Mouse (Mus musculus) hindbrain, embryonic 13.5 days (tissue): Measurements from ENCODE around the gene Zic4. TPM values are rescaled to one million over a fixed set of nuclear protein-coding genes. Genes with fewer than 3 reads are reported as not detected.

Source experiments
- ATAC-seq: fragments of 200-750 bp; cut with Nextera tagmentation; 2 replicates; pipeline ENCODE4 v1.8.0; 2017; ENCODE audit warnings: moderate TSS enrichment; ENCODE audit not compliant: low FRiP score
- H3K27ac ChIP-seq: fragments of 300-500 bp; sonication (generic); 2 replicates; pipeline ENCODE4 v1.5.1; 2015; ENCODE audit warnings: inconsistent platforms, mild to moderate bottlenecking, moderate library complexity
- H3K27me3 ChIP-seq: fragments of 300-500 bp; sonication (generic); 2 replicates; pipeline ENCODE4 v1.6.1; 2015; ENCODE audit warnings: mild to moderate bottlenecking, inconsistent platforms
- H3K36me3 ChIP-seq: fragments of 300-500 bp; sonication (generic); 2 replicates; pipeline ENCODE4 v1.6.1; 2015; ENCODE audit warnings: mild to moderate bottlenecking, inconsistent platforms
- H3K4me1 ChIP-seq: fragments of 300-500 bp; sonication (generic); replicated peaks from 2 replicates; pipeline ENCODE4 v1.6.1; 2015; ENCODE audit warnings: inconsistent platforms
- H3K4me2 ChIP-seq: fragments of 300-500 bp; sonication (generic); 2 replicates; pipeline ENCODE4 v1.6.1; 2015; ENCODE audit warnings: inconsistent platforms, mild to moderate bottlenecking, moderate library complexity
- H3K4me3 ChIP-seq: fragments of 300-500 bp; sonication (generic); 2 replicates; pipeline ENCODE4 v1.5.1; 2015; ENCODE audit warnings: mild to moderate bottlenecking, inconsistent platforms
- H3K9ac ChIP-seq: fragments of 300-500 bp; sonication (generic); 2 replicates; pipeline ENCODE4 v1.6.1; 2015; ENCODE audit warnings: mild to moderate bottlenecking, inconsistent platforms
- H3K9me3 ChIP-seq: fragments of 300-500 bp; sonication (generic); 2 replicates; pipeline ENCODE4 v1.6.1; 2016; ENCODE audit warnings: inconsistent platforms
- WGBS: fragments of 180-500 bp; shearing (Covaris S2); methylation state at CpG from one replicate; pipeline ENCODE4 v1.1.7; 2015; 5-methylcytosine and 5-hydroxymethylcytosine counted together
- polyA plus RNA-seq: library from polyadenylated mRNA; unstranded; fragments of >200 nt; fragmentation: Nextera tagmentation; extraction: Ambion mirVana; gene quantifications from 2 replicates; pipeline ENCODE4 v1.2.1, GENCODE M21; 2015

The Zic4 gene
- polyA plus RNA-seq, 1 experiment from 2014 or later, result 58.2 TPM

DNA sequence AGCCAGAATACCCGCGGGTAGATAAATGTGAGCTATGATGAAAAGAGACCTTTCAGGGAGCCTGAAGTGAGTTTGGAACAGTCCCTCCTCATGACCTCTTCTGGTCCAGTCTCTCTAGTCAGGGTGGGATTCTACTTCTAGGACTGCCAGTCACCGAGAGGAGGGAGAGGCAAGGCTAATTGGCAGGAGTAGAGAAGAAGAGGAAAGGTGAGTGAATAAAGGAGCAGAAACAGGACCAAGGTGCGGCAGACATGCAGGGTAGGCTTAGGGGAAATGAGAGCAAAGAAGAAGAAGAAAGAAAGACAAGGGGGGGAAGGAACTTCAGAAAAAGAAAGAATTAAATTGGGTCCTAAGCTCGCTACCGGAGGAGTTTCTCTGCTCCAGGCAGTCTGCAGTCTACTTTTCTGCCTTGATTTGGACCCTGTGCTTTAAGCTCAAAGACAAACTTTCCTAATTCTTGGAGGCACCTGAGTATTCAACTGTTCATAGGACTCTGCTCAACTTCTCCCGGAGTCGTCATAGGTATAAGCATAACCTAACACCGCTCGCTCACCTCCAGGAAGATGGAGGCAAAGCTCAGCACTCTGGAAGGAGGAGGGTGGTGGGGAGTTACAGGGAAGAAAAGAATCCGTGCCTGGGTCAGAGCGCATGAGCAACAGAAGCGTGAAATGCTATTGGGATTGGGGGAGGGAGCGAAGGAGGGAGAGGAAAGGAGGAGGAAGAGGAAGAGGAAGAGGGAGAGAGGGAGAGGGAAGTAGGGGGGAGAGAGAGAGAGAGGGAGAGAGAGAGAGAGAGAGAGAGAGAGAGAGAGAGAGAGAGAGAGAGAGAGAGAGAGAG is 15.0 kb downstream of the Zic4 start:
- ATAC-seq, result peak; percentile 55; the same call in 1 of the 2 replicates
- peaks cover 90% of the 10 kb centered on the region for H3K27me3 ChIP-seq
- H3K4me2 ChIP-seq, result peak overlapping the region; percentile 69
- no peaks in the 10 kb centered on the region for H3K36me3 ChIP-seq
- 1% methylated on average over 14 of the region's 14 CpGs for WGBS
- H3K9me3 ChIP-seq, result no peaks in the 10 kb centered on the region
- peak overlapping the region; percentile 97 for H3K27ac ChIP-seq
- H3K9ac ChIP-seq, result peak overlapping the region; percentile 19; the same call in 1 of the 2 replicates
- peak overlapping the region; percentile 50 for H3K4me3 ChIP-seq
- H3K4me1 ChIP-seq, result peaks cover 20% of the 10 kb centered on the region

DNA sequence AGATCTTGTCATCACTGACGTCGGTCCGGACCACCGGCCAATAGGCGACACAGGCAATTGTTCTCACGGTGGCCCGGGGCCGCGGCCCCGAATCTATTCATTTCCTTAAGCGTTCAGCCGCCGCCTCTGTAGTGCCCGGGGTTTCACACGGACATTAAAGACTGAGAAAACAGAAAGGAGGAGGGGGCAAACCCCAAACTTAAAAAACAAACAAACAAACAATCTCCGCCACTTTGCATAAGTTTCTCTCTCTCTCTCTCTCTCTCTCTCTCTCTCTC is 15.6 kb downstream of the Zic4 start:
- H3K36me3 ChIP-seq, result no peaks in the 10 kb centered on the region
- H3K4me3 ChIP-seq, result peak overlapping the region; percentile 50
- peak overlapping the region; percentile 88 for H3K9ac ChIP-seq
- H3K4me2 ChIP-seq, result peak overlapping the region; percentile 69
- no peaks in the 10 kb centered on the region for H3K9me3 ChIP-seq
- H3K4me1 ChIP-seq, result peaks cover 20% of the 10 kb centered on the region
- peak overlapping the region; percentile 97 for H3K27ac ChIP-seq
- H3K27me3 ChIP-seq, result peaks cover 90% of the 10 kb centered on the region
- under 1% methylated on average over 16 of the region's 16 CpGs for WGBS
- ATAC-seq, result peak; percentile 61; the same call in 1 of the 2 replicates

- Histone ChIP-seq H3K27me3 (peaks cover 91% of the 10 kb centered on the region), H3K9me3 (no peaks in the 10 kb centered on the region), H3K9ac (peak overlapping the region; percentile 88), H3K4me3 (peak overlapping the region; percentile 50), H3K4me1 (peaks cover 20% of the 10 kb centered on the region), H3K27ac (peak overlapping the region; percentile 97), H3K36me3 (no peaks in the 10 kb centered on the region), H3K4me2 (peak overlapping the region; percentile 69)
- WGBS, result under 1% methylated on average over 48 of the region's 48 CpGs
- ATAC-seq, result no peak; the same call in 1 of the 2 replicates
These were observed 16.4 kb downstream of the Zic4 start for GRCm38 (mm10) chr9:91378411-91379299.

DNA sequence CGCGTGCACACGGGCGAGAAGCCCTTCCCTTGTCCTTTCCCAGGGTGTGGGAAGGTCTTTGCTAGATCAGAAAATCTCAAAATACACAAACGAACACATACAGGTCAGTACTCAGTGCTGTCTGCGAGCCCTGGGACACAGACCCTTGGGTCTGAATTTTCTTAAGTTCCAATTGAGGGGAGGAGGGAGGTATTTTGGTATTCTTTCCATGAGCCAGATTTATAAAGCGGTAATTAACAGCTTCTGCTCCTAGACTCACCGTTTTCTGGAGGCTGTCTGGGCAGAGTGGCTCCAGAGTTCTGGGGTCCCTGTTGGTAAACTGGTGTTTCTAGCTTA is 17.1 kb downstream of the Zic4 start:
- WGBS, result 3% methylated on average over 8 of the region's 8 CpGs
- H3K4me2 ChIP-seq, result peak overlapping the region; percentile 69
- no peak for ATAC-seq
- H3K36me3 ChIP-seq, result no peaks in the 10 kb centered on the region
- peak overlapping the region; percentile 50 for H3K4me3 ChIP-seq
- no peaks in the 10 kb centered on the region for H3K9me3 ChIP-seq
- H3K27ac ChIP-seq, result peak overlapping the region; percentile 97
- peaks cover 24% of the 10 kb centered on the region for H3K4me1 ChIP-seq
- H3K27me3 ChIP-seq, result peaks cover 91% of the 10 kb centered on the region
- peak overlapping the region; percentile 88 for H3K9ac ChIP-seq

DNA sequence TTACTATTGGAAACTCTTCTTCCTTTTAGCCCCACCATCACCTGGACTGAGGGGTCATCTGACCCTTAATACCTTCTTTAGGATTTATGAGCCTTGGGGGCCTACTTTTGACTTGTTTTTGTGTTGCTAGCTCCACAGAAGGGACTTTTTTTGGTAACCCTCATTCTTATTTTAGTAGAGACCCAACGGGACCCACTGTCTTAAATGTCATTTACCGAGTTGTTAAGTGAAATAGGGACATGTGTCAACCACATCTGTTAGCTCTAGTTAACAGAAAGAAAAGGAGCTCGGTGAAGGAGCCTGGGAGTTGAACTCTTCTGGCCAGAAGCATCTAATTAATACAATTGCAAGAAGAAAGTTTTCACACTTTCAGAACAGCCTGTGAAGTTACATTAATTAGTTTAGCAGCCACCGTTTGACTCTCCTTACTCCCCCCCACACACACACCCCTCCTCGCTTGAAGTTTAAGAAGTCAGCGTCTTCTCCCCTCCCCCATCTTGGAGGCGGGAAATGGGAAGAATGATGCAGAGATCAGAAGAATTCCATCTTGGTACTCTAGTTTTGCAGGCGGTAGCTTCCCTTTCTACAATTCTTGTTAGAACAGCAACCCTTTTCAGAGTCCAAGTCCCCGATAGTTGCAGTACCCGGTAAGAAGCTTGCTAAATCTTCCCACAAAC is 17.7 kb downstream of the Zic4 start:
- Histone ChIP-seq H3K27ac (peak overlapping the region; percentile 97), H3K9ac (peak overlapping the region; percentile 88), H3K9me3 (no peaks in the 10 kb centered on the region), H3K4me2 (peak overlapping the region; percentile 69), H3K27me3 (peaks cover 91% of the 10 kb centered on the region), H3K36me3 (no peaks in the 10 kb centered on the region), H3K4me1 (peaks cover 27% of the 10 kb centered on the region), H3K4me3 (peak overlapping the region; percentile 50)
- ATAC-seq, result no peak
- WGBS, result 3% methylated on average over 10 of the region's 10 CpGs

- no peak for ATAC-seq
- Histone ChIP-seq H3K4me2 (peak overlapping the region; percentile 69), H3K27me3 (peaks cover 91% of the 10 kb centered on the region), H3K4me1 (peaks cover 33% of the 10 kb centered on the region), H3K4me3 (peak overlapping the region; percentile 50), H3K9ac (peak overlapping the region; percentile 88), H3K9me3 (no peaks in the 10 kb centered on the region), H3K36me3 (no peaks in the 10 kb centered on the region), H3K27ac (peak overlapping the region; percentile 97)
- WGBS, result under 1% methylated on average over 9 of the region's 9 CpGs
These were observed 18.3 kb downstream of the Zic4 start for GRCm38 (mm10) chr9:91380458-91380914.

- H3K27me3 ChIP-seq, result peaks cover 91% of the 10 kb centered on the region
- H3K4me1 ChIP-seq, result peaks cover 37% of the 10 kb centered on the region
- under 1% methylated on average over 69 of the region's 76 CpGs for WGBS
These were observed 19.3 kb downstream of the Zic4 start for GRCm38 (mm10) chr9:91381284-91382110.

DNA sequence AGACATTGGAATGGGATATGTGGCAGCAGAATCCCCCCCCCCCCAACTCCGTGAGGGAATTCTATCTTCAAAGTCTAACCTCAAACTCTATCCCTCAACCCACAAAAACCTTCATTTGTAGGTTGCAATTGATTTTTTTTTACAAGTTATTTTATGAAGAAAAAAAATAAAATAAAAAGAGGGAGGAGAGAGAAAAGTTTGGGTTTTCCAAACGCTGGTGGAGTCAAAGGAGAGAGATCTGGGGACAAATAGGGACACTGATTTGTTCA is 19.8 kb downstream of the Zic4 start:
- H3K9me3 ChIP-seq, result no peaks in the 10 kb centered on the region
- H3K27me3 ChIP-seq, result peaks cover 88% of the 10 kb centered on the region
- no peaks in the 10 kb centered on the region for H3K36me3 ChIP-seq
- 0% methylated on average over 2 of the region's 2 CpGs for WGBS
- H3K27ac ChIP-seq, result peak overlapping the region; percentile 97
- peak overlapping the region; percentile 88 for H3K9ac ChIP-seq
- peak overlapping the region; percentile 50 for H3K4me3 ChIP-seq
- no peak for ATAC-seq
- H3K4me1 ChIP-seq, result peaks cover 37% of the 10 kb centered on the region
- peak overlapping the region; percentile 69 for H3K4me2 ChIP-seq

More at GRCm38 (mm10) chr9:91381284-91382110, 19.3 kb downstream of the Zic4 start:
- H3K4me3 ChIP-seq, result peak overlapping the region; percentile 50
- H3K9ac ChIP-seq, result peak overlapping the region; percentile 88
- peak; percentile 47 for ATAC-seq
- no peaks in the 10 kb centered on the region for H3K36me3 ChIP-seq
- H3K9me3 ChIP-seq, result no peaks in the 10 kb centered on the region
- peak overlapping the region; percentile 69 for H3K4me2 ChIP-seq
- peak overlapping the region; percentile 97 for H3K27ac ChIP-seq

GRCm38 (mm10) chr9:91382471-91383255 is 20.4 kb downstream of the Zic4 start:
- H3K9ac ChIP-seq, result peak overlapping the region; percentile 88
- no peaks in the 10 kb centered on the region for H3K9me3 ChIP-seq
- no peaks in the 10 kb centered on the region for H3K36me3 ChIP-seq
- 3% methylated on average over 24 of the region's 24 CpGs for WGBS
- H3K4me2 ChIP-seq, result peak overlapping the region; percentile 69
- peak overlapping the region; percentile 97 for H3K27ac ChIP-seq
- peaks cover 88% of the 10 kb centered on the region for H3K27me3 ChIP-seq
- no peak for ATAC-seq
- H3K4me3 ChIP-seq, result peak overlapping the region; percentile 50
- H3K4me1 ChIP-seq, result peaks cover 42% of the 10 kb centered on the region

GRCm38 (mm10) chr9:91383441-91384135 is 21.4 kb downstream of the Zic4 start:
- peaks cover 39% of the 10 kb centered on the region for H3K4me1 ChIP-seq
- H3K36me3 ChIP-seq, result no peaks in the 10 kb centered on the region
- H3K4me2 ChIP-seq, result peak overlapping the region; percentile 69
- peak overlapping the region; percentile 88 for H3K9ac ChIP-seq
- no peaks in the 10 kb centered on the region for H3K9me3 ChIP-seq
- H3K4me3 ChIP-seq, result peak overlapping the region; percentile 50
- H3K27me3 ChIP-seq, result peaks cover 88% of the 10 kb centered on the region
- 1% methylated on average over 28 of the region's 28 CpGs for WGBS
- peak; percentile 49 for ATAC-seq
- H3K27ac ChIP-seq, result peak overlapping the region; percentile 97
